Mouse (Mus musculus): ENCODE results near the gene Pef1. TPM values are rescaled to one million over a fixed set of nuclear protein-coding genes. Genes with fewer than 3 reads are reported as not detected.

Pef1 gene
- total RNA-seq (2021) = 10 to 100 TPM; 51.4 to 54.6 TPM
- long read RNA-seq, experiment 1, transcript Pef1-201 (5 exons, 1,551 nt) = major isoform, 80 of 99 reads
- long read RNA-seq, experiment 1, partial matches to known transcripts = 16 of 99 reads
- long read RNA-seq, experiment 1, other reads (novel, unspliced or antisense) = 3 of 99 reads
- long read RNA-seq, experiment 2, transcript Pef1-201 (5 exons, 1,551 nt) = major isoform, 38 of 42 reads
- long read RNA-seq, experiment 2, partial matches to known transcripts = 3 of 42 reads
- long read RNA-seq, experiment 2, other reads (novel, unspliced or antisense) = 1 of 42 reads

DNA sequence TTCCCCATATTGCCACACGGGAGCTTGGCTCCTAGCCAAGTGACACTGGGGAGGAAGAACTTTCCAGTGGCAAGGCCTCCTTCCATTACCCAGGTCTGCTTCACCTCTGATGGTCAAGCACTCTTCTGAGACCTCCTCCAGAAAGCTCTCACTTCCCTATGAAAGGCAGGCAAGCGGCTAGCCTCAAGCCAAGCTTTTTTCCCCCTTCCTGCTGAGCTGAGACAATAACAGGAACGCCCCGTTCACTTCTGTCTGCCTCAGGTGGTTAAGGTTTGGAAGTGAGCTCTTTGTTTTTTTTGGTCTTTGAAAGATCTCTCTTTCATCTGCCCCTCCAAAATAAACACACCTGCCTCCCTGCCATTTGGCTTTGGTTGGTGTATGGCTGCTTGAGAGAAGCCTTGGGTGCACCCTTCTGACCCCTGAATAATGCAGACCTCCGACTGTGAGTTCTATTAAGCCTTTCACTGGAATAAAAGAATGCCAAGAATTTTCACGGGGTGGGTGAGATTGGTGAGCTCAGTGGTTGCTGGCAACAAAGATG is at the start of gene Pef1:
Gene Pef1 (plus strand): TSS at position 448 of the 541 bp plus-strand sequence.
- no peak for DNase-seq

DNA sequence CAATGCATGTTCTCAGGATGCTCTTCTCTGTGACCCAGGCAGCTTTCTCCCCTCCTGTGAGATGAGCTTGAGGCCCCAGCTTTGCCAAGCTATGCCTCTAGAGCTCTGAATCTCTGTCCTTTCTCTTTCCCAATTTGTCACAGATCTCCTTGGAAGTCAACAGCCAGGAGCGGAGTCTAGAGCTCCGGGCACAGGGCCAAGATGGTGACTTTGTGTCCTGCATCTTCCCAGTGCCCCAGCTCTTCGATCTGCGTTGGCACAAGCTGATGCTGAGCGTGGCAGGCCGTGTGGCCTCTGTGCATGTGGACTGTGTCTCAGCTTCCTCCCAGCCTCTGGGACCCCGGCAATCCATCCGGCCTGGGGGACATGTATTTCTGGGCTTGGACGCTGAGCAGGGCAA is 49.2 kb upstream of the Pef1 start:
- peak; percentile 76 for DNase-seq

DNA sequence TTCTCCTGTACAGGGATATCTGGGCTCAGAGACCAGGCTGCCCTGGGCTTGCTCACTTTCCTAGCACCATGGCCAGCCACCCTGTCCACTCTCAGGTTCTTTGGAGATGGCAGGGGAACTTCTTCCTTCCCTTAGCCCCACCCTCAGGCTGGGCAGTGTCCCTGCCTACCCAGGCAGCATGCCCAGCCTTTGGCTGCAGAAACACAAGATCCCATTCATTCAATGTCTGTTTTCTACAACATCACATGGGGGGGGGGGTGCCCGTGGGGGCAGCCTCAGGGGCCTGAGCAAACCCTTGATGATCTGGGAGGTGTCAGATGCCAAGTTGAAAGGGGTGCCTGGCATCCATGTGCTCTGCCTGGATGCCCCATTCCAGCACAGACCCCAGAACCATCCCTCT is 47.6 kb upstream of the Pef1 start:
- DNase-seq = no peak

DNA sequence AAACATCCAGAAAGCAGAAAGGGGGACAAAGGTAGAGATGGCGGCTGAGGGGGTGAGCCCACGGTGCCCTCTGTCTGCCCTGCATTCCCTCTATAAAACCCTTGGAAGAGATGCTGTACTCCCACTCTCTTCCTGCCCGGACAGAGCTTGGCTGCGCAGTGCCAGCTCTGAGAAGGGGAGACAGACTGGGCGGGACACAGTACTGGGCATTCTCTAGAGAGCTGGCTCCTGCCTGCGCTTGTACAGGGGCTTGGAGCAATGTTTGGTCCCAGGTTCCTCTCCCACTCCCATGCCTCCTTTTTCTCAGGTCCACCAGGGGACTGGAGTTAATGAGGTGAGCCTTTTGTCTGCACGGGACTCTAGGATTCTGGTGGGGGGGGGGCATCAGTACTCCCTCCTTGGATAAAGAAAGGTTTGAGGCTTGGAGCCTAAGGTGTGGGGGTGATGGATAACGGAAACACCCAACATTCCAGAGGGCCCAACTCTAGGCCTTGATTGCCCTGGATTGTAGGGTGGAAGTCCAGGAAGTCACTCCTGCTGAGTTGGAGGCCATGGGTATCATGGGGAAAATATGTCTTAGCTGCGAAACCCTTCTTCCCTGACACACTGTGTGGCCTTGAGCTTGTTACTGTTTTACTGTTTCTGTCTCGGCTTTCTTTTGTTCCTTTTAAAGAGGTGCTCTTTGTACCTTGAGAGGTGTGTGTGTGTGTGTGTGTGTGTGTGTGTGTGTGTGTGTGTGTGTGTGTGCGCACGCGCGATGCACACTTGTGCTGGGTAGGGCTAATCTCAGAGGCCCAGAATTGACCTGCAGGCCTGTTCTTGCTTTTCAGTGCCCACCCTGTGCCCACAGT is 47.0 kb upstream of the Pef1 start:
- no peak for DNase-seq

DNA sequence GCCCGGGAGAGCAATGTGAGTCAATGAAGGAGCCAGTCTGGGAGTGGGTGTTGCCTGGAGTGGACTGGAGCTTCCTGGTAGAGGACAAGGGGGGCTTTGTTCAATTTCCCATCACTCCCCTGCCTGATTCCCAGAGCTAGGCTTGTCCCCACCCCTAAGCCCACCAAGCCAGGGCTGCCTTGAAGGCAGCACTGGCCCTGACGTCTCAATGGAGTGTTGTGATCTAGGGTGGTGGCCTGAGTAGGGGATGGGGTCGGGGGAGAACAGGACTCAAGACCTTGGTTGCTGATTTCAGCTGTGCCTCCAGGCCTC is 46.4 kb upstream of the Pef1 start:
- no peak for DNase-seq

DNA sequence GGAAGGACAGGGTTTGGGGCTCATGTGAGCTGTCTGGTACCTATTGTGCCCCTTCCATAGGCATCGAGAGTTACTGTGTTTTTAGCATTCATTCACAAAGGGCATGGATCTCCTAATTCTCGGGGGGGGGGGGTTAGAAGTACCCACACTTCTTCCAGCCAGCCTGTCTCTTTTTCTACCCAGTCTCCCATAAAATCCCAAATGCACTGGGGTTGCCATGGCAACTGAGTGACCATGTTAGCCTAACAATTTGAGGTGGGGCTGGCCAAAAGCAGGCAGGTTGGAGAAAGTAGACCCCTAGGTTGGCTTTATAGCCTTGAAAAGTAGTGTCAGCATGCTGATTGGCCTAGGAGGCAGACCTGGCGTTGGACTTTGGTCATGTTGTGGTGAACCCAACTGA is 45.9 kb upstream of the Pef1 start:
- no peak for DNase-seq

DNA sequence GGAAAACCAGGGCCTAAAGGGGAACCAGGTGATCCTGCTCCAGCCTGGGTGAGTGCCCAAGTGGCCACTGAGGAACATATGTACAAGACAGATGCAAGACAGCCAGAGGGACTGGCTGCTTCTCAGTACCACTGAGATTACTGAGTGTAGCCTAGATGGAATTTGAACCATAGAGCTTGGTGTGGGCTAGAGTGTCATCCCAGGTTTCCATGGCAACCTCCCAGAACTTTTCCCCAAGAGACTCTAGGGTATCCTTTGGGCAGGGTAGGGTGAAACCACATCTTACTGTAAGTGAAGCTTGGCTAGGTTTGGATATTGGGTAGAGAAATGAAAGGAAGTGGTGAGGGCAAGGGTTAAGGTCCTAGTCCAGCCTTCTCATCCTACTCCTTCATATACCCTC is 41.4 kb upstream of the Pef1 start:
- no peak for DNase-seq

DNA sequence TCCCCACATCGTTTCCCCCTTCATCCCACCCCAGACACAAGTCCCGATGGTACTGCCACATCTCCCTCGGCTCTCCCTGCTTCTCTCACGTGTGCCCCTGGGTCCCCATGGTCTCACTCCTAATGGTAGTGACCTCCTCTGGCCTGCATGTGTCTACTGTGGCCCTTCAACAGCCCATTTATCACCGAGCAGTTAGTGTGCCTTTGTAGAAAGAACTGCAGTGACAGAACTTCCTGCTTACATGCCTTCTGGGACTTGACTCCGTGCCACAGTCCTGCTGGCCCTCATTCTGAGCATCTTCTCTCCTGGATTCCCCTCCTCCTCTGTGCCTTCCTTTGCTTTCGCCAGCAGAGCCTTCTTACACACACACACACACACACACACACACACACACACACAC is 39.2 kb upstream of the Pef1 start:
- DNase-seq = no peak

DNA sequence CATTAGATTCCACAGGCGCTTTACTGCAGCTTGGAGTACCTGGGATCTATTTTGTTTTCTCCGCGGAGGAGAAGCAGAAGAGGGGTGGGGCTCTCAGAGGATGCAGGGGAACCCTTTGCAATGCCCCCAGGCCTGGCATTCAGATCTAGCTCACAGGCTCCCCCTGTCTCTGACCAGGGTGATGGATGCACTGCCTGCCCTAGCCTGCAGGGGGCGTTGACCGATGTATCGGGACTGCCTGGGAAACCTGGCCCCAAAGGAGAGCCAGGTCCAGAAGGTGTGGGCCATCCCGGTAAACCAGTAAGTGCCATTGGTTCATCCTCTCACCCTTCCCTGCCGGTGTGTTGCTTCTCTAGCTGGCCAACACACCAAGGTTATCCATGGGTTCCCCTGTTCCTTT is 35.5 kb upstream of the Pef1 start:
- DNase-seq = peak; percentile 68

DNA sequence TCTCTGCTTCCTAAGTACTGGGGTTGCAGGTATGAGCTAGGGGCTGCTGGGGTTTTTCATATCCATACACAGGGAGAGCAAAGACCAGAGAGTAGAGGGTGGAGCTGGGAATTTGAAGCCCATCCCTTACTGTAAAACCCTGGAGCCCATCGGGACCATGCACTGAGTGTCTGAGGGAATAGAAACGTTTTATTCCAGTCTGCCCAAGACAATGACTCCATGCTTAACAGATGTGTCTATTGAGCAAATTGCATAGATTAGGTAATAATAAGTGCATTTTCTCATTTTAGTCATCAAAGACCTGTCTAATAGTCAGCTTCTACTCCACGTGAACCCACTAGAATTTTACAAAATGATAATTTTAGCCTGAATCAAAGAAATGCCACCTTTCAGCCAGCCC is 31.8 kb upstream of the Pef1 start:
- DNase-seq = no peak

DNA sequence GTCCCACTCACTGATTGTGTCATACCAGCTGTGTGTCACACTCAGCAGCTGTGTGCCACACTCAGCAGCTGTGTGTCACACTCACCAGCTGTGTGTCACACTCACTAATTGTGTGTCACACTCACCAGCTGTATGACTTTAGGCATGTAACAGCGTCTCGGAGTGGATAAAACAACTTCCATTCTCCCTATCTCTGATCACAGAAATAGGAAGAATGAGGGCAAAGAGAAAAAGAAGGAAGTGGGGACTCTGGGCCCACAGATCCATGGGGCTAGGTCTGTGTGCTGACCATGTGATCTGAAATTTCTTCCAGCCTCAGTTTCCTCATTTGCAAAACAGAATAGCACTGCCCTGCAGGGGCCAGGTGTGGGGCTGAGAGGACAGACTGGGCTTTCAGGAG is 30.6 kb upstream of the Pef1 start:
- DNase-seq = no peak

DNA sequence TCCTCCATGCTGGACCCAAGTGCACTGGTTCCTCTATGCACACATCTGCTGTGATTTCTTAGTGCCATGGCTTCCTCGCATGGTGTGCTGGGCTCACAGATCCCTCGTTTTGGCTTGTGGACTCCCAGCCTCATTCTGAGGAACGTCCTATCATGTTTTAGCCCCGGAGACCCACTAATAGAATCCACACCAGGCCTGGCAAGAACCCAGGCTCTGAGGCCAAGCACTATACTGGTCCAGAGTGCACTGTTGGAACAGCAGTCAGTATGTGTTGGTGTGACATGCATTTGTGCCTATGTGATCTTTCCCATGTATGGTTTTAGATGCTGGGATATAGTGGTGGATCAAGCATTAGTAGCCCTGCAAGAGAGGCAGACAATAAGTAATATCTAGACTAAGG is 29.0 kb upstream of the Pef1 start:
- DNase-seq = no peak

DNA sequence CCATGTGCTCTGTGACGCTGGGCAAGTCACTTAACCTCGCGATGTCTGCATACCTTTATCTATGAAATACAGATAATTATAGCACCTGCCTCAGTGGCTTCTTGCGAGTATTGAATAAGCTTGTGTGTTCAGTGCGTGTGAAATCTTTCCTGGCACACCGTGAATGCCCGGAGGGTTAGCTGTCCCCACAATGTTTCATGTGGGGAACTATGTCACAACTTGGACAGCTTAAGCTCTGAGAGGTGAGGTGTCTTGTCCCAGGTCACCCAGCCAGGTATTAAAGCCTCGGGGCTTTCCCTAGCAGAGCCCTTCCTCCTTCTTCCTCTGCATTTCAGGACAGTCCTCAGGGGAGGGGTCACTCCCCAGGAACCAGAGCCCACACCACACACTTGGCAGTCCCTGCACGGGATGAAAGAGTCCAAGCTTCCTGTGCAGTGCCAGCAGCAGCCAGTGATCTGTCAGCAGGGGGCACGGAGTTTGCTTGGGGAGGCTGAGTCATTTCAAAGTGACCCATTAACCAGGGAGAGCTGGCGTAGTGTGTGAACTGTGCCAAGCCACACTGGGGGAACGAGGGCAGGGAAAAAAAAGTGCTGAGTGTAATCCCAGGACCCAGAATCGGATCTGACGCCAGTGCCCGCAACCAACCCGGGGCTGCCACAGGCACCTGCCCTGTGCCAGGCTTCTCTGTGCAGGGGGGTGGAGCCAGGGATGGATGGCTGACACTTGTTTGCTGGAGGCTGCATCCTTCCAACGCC is 27.4 kb upstream of the Pef1 start:
- DNase-seq = peak; percentile 54

DNA sequence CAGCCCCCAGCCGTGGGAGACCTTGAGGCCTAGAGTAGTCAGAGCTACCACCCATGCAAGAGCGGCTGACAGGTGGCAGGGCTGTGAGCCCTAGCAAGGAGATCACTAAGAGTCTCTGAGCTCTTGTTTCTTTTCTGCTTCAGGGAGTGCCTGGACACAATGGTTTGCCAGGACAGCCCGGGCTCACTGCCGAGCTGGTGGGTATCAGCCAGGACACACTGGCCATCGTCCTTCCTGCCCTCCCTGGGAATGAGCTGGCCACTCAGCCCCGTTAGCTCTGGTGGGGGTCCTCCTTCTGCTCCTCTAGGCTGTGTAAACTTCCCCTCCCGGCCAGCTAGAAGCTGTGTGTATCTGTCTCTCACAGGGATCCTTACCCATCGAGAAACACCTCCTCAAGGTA is 25.5 kb upstream of the Pef1 start:
- no peak for DNase-seq

DNA sequence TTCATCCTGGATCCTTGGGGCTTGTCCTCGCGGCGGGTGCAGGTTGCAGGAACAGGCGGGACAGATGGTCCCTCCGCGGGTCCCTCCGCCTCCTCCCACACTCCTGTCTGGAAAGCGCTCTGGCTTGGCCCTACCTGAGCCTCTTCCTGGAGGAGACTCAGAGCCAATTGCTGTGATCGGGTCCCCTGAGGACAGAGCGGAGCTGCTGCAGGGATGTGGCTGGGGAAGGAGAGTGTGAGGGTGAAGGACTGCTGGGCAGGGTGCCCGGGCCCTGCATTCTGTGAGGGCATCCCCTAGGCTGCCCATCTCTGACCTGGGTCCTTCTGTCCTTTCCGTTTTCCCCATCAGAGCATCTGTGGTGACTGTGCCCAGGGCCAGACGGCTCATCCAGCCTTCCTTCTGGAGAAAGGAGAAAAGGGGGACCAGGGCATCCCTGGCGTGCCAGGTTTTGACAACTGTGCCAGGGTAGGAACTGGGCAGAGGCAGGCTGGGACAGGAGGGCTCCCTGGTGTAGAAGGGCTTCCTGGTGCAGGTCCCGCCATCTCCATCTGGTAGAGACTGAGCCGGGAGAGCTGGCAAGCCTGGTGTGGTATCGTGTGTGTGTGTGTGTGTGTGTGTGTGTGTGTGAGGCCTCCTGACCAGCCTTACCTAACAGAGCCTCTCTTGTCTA is 23.4 kb upstream of the Pef1 start:
- DNase-seq = no peak

DNA sequence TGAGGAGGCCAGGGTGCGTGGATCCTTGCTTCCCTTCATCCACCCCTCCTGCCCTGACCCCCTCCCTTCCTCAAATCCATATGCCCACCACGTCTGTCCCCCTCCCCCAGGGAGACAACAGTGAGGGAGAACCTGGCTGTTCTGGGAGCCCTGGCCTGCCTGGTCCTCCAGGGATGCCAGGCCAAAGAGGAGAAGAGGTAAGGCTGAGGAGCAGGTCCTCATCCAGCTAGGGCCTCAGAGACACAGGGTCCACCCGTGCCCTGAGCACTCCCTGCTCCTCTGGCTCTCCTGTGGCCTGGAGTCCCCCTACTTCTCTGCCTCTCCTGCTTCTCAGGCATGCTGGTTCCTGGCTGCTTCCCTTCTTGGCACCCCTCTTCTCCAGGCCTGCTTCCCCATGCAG is 22.8 kb upstream of the Pef1 start:
- DNase-seq = no peak

DNA sequence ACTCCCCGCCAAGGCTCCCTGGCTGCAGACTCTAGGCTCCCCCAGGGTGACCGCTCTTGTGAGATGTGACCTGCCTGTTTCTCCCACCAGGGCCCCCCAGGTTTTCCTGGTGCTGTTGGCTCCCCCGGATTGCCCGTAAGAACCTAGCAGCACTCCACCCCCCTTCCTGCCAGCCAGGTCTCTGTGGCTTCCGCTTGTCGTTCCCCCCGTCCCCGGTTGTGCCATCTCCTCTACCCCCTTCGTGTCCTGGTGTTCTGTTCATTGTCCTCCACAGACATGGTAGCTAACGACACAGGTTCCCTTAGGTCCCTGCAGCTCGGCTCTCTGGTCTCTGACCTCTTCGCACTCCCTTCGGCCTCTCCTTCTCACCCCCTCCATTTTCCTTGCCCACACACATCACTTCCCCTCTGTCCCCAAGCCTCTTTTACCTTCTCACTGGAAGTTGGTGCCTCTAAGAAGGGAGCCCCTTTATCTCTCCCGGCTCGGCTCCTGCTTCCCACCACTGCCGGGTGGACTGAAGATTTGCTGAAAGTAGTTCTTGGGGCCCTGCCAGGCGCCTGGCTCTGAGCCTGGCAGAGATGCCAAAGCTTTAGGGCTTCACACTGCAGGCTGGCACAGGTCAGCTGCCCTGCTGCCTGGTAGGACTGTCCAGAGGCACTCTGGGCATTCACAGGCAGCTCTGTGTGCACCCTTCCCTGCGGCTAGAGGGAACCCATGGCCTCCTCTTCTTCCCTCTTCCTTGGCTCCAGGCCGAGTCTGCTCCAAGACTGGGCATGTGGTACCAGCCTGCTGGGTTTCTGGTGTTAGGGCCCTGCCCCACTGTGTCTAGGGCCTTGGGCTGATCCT is 20.8 kb upstream of the Pef1 start:
- DNase-seq = peak; percentile 91

DNA sequence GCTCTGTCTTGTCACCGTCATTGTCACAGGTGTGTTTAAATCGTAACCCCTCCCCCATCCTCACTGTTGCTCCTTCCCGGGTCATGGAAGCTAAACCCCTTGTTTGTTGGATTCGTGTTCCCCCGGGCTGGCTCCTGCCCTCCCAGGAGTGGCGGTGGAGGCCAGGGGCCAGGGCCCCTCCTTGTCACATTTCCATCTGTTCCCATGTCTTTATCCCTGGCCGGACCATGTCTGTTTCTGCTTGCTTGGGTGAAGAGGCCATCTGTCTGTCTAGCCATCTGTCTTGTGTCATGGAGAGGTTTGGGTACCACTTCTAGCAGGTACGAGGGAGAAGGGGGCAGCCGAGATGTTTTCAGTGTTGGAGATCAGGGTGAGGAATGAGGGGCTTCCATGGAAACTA is 20.1 kb upstream of the Pef1 start:
- no peak for DNase-seq

DNA sequence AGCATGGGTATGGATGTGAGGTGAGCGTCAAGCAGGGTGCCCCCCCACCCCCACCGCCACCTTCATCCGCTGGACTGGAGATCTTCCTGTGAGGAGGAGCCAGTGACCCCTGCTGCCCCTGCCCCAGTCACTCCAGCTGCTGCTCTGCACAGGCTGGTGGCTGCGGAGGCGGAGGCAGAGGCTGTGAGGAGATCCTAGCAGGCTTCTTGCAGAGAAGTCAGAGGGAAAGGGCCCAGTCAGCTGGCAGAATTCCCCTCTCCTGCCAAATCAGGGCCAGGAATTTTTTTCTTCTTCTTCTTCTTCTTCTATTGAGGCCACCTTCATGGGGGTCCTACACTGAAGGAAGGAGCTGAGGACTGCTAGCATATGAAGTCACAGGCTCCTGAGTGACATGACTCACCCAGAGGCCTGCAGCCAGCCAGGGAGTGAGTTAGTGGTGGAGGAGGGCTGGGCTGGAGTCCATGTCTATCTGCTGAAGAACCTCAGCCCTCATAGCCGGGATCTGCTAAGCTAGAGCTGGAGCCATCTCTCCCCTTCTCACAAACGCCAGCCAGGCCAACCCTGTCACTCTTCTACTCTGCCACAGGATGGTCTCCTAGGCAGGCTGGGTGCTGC is 17.9 kb upstream of the Pef1 start:
- peak; percentile 61 for DNase-seq

DNA sequence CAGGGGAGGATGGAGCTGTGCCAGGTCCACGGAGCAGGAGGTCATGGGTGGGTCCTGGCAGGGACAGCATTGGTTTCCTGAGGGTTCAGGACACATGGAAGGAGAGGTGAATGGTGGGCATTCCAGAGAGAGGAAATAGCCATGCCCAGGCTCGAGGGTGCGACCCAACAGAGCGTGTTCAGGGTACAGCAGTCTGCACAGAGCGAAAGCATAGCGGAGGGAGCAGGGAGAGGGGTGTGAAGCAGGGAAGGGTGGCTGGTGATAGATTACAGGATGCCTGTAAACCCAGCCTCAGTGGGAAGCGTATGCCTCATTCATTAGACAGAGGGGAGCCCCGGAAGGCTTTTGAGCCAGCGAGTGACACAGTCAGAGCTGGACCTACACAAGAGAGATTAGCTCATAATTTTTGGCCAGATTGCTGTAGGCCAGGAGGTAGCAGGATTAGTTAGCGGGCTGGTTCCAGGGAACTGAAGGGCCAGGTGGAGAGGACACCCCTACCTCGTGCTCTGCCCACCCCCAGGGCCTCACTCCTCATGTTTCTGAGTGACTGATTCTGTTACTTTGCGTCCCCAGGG is 17.0 kb upstream of the Pef1 start:
- no peak for DNase-seq

DNA sequence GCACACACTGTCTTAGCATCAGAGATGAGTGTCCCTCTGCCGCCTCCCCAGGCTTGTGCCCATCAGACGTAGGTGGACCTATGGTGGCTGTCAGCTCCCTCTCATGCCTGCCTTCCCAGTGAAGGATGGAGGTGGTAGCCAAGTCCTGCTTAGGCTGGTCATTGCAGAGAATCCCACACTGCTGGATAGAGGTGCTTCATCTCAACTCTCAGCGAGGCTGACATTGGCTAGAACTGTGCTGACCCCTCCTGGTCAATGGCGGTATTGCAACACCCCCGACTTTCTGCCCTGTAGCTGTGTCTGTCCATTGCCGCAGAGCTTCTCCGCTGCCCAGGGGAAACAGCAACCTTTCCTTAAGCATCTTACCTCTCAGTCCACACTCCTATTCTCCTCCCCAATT is 15.1 kb upstream of the Pef1 start:
- DNase-seq = peak; percentile 97

Measured in adrenal gland, postnatal 10 days (tissue).